Mouse (Mus musculus): ENCODE results near the gene Specc1.
A peak's percentile ranks its signal among the peaks of the same experiment; 100 is the strongest.

Specc1 gene

DNA sequence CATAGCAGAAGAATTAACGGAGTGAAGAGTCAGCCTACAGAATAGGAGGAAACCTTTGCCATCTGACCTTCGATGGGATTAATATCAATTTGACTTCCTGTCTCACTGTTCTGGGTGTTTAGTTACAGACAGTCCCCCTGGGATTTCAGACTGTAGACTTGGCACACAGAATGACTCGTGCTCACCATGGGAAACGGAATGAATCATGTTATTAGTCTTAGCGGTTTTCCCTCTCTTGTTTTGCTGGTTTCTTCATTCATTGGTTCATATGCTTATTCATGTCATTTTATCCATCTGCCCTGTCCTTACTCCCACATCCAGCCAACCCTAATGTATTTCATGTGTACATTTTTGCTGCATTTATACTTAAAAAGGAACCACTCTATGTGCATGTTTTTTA is 14.3 kb downstream of the Specc1 start:
- DNase-seq, result no peak

GRCm38 (mm10) chr11:61971441-61972221 is 15.1 kb downstream of the Specc1 start:
- DNase-seq, result peak; percentile 27 to 37

- DNase-seq, result peak; percentile 50 to 51
These were observed 17.6 kb downstream of the Specc1 start for GRCm38 (mm10) chr11:61974106-61974707.

GRCm38 (mm10) chr11:61975783-61976182 is 19.2 kb downstream of the Specc1 start:
- no peak for DNase-seq

DNA sequence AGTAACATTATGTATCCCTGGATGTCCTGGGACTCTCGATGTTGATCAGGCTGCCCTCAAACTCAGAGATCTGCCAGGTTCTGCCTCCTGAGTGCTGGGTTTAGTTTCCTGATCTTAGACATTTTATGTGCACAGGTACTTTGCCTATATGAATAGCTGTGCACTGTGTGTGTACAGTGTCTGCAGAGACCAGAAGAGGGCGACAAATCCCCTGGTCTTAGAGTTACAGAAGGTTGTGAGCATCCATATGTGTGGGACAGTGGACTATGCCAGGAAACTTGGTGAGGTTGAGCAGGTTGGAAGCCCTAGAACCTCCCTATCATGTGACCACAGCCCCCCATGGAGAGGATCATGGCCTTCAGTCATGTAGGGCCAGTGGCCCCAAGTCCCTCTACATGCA is 24.7 kb downstream of the Specc1 start:
- DNase-seq, result peak in 1 of 2 experiments; percentile 15

DNA sequence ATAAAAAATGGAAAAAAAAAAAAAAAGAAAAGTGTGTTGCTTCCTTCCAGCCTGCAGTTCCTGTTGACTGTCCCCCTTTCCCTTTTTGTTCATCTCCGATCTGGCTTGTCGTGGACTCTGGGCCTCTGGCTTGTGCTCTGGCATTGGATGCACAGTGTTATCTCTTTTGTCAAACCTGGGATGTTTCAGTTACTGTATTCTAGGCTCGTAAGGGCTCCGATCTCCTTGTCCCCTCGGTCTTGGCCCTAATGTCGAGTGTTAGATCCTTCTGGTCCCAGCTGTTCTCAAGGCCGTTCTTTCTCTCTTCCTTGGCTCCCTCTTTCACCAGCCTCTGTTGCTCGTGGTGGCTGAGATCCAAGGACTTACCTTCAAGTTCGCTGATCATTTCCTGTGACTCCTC is 26.3 kb downstream of the Specc1 start:
- no peak for DNase-seq

GRCm38 (mm10) chr11:61986939-61987338 is 30.4 kb downstream of the Specc1 start:
- DNase-seq, result no peak

GRCm38 (mm10) chr11:61989647-61990046 is 33.1 kb downstream of the Specc1 start:
- DNase-seq, result no peak

- DNase-seq, result peak; percentile 76 to 85
These were observed 35.0 kb downstream of the Specc1 start for GRCm38 (mm10) chr11:61991576-61991975.

- no peak for DNase-seq
These were observed 36.2 kb downstream of the Specc1 start for GRCm38 (mm10) chr11:61992671-61993285.

GRCm38 (mm10) chr11:61999501-61999900 is 42.9 kb downstream of the Specc1 start:
- DNase-seq, result no peak

DNA sequence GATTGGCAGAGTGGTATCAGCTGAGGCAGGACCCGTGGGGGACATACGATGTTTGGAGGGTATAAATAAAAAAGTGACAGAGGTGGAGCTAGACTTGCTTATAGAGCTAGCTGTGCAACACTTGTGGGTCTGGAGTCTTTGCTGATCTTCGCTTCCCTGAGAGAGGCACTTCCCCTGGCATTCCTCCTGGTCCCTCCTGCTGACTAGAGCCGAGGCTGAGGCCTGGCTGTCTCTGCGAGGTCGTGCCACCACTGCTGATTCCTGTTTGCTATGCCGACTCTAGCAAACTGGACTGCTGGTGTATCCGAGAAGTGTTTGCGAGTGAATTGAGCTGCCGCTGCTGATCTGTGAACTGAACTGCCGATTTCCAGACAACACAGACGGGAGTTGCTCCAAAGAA is 43.5 kb downstream of the Specc1 start:
- no peak for DNase-seq

- DNase-seq, result peak in 1 of 2 experiments; percentile 29
These were observed 45.4 kb downstream of the Specc1 start for GRCm38 (mm10) chr11:62001977-62002376.

DNA sequence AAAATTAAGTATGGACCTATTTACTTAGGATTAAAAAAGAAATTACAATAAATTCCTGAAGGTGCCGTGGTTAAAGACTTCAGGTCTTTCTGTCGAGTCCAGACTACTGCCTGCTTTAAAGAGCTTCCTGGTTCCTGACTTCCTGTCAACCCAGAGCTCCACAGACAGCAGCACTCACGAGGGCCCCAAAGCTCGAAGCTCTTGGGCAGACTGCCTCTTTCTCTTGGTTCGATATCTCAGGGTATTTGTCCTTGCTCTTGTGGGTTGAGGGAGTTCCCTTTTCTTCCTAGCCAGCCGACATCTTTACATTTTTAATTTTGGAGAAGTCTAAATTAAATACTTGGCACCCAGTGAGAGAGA is 48.3 kb downstream of the Specc1 start:
- no peak for DNase-seq

DNA sequence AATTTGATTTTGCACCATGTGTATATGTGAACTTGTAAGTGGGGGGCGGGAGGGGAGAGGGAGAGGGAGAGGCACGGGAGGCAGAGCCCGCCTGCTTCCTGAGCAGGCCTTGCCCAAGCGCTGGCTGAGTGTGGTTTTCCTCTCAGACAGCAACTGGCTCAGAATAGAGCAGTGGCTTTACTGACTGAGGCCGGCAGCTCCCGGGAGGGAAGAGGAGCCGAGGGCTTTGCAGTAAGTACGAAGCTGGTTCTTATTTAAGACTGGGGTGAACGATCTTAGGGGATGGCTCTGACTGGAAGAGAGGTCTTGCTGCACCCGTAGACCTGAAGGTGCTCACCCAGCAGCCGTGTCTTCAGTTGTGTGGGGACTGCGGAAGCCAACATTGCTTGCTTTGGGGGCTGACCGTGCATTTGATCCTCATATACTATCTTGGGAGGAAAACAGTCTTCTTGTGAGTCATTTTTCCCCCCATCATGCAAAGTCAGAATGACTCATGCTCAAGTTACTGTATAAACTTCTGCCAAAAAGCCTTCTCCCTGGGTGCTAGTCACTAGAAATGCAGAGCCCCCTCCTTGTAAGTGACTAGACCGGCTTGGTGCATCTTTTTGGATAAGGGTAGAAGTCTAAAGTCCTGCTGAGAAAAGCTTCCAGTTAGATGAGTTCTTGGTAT is 48.8 kb downstream of the Specc1 start:
- no peak for DNase-seq

DNA sequence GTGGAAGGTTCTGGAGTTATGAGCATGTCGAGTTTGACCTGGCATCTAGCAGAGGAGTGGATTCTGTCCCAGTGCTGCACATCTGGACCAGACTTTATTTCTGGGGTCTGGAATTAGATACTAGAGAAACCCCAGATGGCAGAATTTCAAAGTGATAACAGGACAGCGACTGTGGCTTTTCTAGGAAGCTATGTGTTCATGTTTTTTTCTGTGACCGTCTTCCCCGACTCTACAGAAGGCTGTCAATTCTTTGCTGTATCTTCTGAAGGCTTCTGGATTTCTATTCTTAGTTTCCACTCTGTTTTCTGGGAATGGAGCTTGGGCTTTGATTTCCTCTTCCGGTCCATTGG is 49.3 kb downstream of the Specc1 start:
- no peak for DNase-seq

GRCm38 (mm10) chr11:62006680-62007079 is 50.1 kb downstream of the Specc1 start:
- no peak for DNase-seq

DNA sequence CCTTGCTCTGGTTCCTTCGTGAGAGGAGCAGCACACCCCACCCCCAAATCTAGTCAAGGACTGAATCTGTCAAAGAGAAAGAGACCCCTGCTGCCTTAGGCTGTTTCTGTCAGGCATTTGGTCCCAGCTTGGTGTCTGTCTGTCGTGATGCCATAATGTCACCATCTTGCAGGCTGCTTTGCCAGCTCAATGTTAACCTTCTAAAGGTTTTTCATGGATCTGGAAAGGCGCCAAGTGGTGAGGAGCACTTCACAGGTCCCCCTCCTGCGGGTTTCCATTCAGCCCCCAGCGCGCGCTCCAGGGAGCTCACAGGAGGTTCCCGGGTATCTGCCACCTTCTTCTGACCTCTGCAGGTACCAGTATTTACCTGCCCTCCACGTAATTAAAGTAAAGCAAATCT is 51.4 kb downstream of the Specc1 start:
- DNase-seq, result peak; percentile 40 to 46

GRCm38 (mm10) chr11:62010625-62011231 is 54.2 kb downstream of the Specc1 start:
- no peak for DNase-seq

DNA sequence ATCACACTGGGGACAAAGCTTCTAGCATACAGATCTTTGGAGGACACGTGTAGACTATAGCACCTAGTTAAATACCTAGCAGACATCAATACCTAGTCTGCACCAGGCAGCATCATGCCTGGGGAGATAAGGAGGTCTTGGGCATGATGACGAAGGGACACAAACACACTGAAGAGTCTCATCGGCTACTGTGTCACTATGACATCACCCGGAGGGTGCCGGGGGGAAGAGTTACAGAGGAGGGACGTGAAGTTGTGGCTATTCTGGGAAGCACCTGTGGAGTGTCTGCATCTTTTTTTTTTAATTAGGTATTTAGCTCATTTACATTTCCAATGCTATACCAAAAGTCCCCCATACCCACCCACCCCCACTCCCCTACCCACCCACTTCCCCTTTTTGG is 55.5 kb downstream of the Specc1 start:
- no peak for DNase-seq

GRCm38 (mm10) chr11:62013449-62013848 is 56.9 kb downstream of the Specc1 start:
- no peak for DNase-seq

DNA sequence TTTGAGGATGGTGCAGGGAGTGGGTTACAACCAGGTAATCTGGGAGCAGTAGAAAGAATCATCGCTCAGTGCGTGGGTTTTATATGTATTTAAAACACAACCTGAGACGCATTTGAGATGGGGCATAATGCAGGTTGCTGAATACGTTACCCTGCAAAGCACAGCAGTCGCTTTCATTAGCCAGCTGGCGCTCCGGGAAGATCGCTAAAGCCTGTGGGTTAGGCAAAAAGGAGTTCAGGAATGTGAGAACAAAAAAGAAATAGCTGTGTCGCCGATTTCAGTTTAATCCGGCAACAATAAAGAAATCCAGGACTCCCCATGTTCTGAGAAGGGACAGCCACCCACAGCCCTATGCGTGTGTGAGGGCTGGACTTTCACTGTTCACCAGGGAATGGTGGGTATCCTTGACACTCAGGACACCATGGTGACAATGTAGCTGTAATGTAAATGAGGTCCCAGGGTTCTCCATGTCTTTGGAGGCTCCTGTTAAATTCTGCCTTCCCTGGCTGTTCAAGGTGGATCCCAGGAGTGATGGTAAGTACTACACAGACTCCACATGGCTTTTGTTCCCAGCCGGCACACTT is 58.6 kb downstream of the Specc1 start:
- peak in 1 of 2 experiments; percentile 26 for DNase-seq

DNA sequence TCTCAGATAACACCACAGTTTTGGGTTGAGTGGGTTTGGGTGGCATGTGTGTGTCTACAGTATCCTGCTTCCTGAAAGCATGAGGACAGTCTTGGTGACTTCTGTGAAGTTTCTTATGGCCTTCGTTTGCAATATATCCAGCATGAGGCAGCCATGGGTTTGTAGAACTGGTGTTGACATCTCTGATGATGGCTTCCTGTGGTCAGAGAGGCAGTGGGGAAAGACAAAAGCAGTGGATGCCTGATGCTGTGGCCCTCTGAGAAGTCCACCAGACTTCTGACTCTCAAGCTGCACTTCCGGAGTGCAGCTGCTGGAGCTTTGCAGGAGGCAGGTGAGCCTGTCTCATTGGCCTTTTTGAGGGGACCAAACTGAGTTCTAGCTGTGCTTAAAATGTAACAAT is 60.4 kb downstream of the Specc1 start:
- no peak for DNase-seq
